Mouse (Mus musculus) intestine, embryonic 14.5 days (tissue): ENCODE results near the gene Letmd1. TPM values are rescaled to one million over a fixed set of nuclear protein-coding genes. Genes with fewer than 3 reads are reported as not detected.

Experiments used
- polyA plus RNA-seq: library from polyadenylated mRNA; unstranded; fragments of >200 nt; fragmentation: Nextera tagmentation; extraction: Ambion mirVana; gene quantifications from 2 replicates; pipeline ENCODE4 v1.2.1, GENCODE M21; 2014

The Letmd1 gene
- polyA plus RNA-seq, 1 experiment from 2014 or later: 38.5 TPM

Other genes starting within 250 kb of the Letmd1 start
- gene Atf1, start 241.2 kb upstream of the Letmd1 start, polyA plus RNA-seq: 43.7 and 47.4 TPM in 2 replicates
- gene Tmprss12, start 188.2 kb upstream of the Letmd1 start, polyA plus RNA-seq: not detected in 2 replicates
- gene Mettl7a1, start 164.9 kb upstream of the Letmd1 start, polyA plus RNA-seq: 4.1 and 4.7 TPM in 2 replicates
- gene Mettl7a3, start 134.1 kb upstream of the Letmd1 start, polyA plus RNA-seq: 0.12 TPM in 1 of 2 replicates, not detected in the other
- gene Methig1, start 115.9 kb upstream of the Letmd1 start, polyA plus RNA-seq: not detected in 2 replicates
- gene Mettl7a2, start 115.8 kb upstream of the Letmd1 start, polyA plus RNA-seq: not detected in 2 replicates
- gene Higd1c, start 104.5 kb upstream of the Letmd1 start, polyA plus RNA-seq: not detected in 2 replicates
- not detected in 2 replicates for gene Gm5475, start 46.9 kb upstream of the Letmd1 start, polyA plus RNA-seq
- gene Slc11a2, start 44.0 kb upstream of the Letmd1 start, polyA plus RNA-seq: 17.6 and 20.6 TPM in 2 replicates
- 11.3 and 13.5 TPM in 2 replicates for gene Csrnp2, start 26.5 kb downstream of the Letmd1 start, polyA plus RNA-seq
- 20.0 and 23.7 TPM in 2 replicates for gene Tfcp2, start 83.0 kb downstream of the Letmd1 start, polyA plus RNA-seq
- 6.9 and 7.6 TPM in 2 replicates for gene Pou6f1, start 131.0 kb downstream of the Letmd1 start, polyA plus RNA-seq
- 269 and 284 TPM in 2 replicates for gene Dazap2, start 146.3 kb downstream of the Letmd1 start, polyA plus RNA-seq
- 31.1 and 36.2 TPM in 2 replicates for gene Smagp, start 167.9 kb downstream of the Letmd1 start, polyA plus RNA-seq
- 5.7 and 6.4 TPM in 2 replicates for gene Bin2, start 200.5 kb downstream of the Letmd1 start, polyA plus RNA-seq
- gene Cela1, start 218.9 kb downstream of the Letmd1 start, polyA plus RNA-seq: 11.9 and 49.9 TPM in 2 replicates